Mouse (Mus musculus) cortical plate, adult 2 months (tissue): ENCODE results near the gene Trpm3.

ENCODE experiments used
- CTCF ChIP-seq: fragments of 200-500 bp; IDR thresholded peaks from 2 replicates; pipeline ENCODE4 v1.5.1; 2011; ENCODE audit warnings: mild to moderate bottlenecking, control low read depth, low read length; ENCODE audit not compliant: insufficient read depth; ENCODE audit errors: extremely low read depth
- POLR2A ChIP-seq: fragments of 200-500 bp; IDR thresholded peaks from 2 replicates; pipeline ENCODE4 v1.6.1; 2011; ENCODE audit warnings: mild to moderate bottlenecking, low read length, control low read depth; ENCODE audit not compliant: insufficient read depth; ENCODE audit errors: extremely low read depth

- no peak for TF ChIP-seq CTCF
- TF ChIP-seq POLR2A = no peak
Measured at GRCm38 (mm10) chr19:22867456-22867855, 728.6 kb downstream of the Trpm3 start.
